Mouse (Mus musculus): ENCODE data around the gene Cpt1c. TPM values are rescaled to one million over a fixed set of nuclear protein-coding genes. Genes with fewer than 3 reads are reported as not detected.

The Cpt1c gene
- polyA plus RNA-seq, 1 experiment from 2014 or later = 22.4 TPM

Small RNAs within 50 kb of the gene (microRNA-seq; reads per million reads assigned to microRNA genes)
- not detected for gene Mir7054 (ENCODE audit: borderline number of aligned reads)

Other genes with a start within 250 kb of the Cpt1c start
- 24.8 and 29.3 TPM in 2 replicates for gene Vrk3, start 226.4 kb downstream of the Cpt1c start, polyA plus RNA-seq (2014; fragmentation: Nextera tagmentation; extraction: Ambion mirVana)
- gene Zfp473, start 223.8 kb downstream of the Cpt1c start, polyA plus RNA-seq (2014; fragmentation: Nextera tagmentation; extraction: Ambion mirVana) = 1.1 and 1.7 TPM in 2 replicates
- 47.0 and 51.1 TPM in 2 replicates for gene Nup62, start 158.8 kb downstream of the Cpt1c start, polyA plus RNA-seq (2014; fragmentation: Nextera tagmentation; extraction: Ambion mirVana)
- 0.78 and 1.4 TPM in 2 replicates for gene Il4i1, start 158.5 kb downstream of the Cpt1c start, polyA plus RNA-seq (2014; fragmentation: Nextera tagmentation; extraction: Ambion mirVana)
- 6.8 and 6.9 TPM in 2 replicates for gene Atf5, start 158.2 kb downstream of the Cpt1c start, polyA plus RNA-seq (2014; fragmentation: Nextera tagmentation; extraction: Ambion mirVana)
- 69.0 and 78.6 TPM in 2 replicates for gene Akt1s1, start 125.9 kb downstream of the Cpt1c start, polyA plus RNA-seq (2014; fragmentation: Nextera tagmentation; extraction: Ambion mirVana)
- 66.9 and 82.7 TPM in 2 replicates for gene Tbc1d17, start 125.8 kb downstream of the Cpt1c start, polyA plus RNA-seq (2014; fragmentation: Nextera tagmentation; extraction: Ambion mirVana)
- 23.4 and 27.7 TPM in 2 replicates for gene Pnkp, start 117.7 kb downstream of the Cpt1c start, polyA plus RNA-seq (2014; fragmentation: Nextera tagmentation; extraction: Ambion mirVana)
- gene Ptov1, start 105.1 kb downstream of the Cpt1c start, polyA plus RNA-seq (2014; fragmentation: Nextera tagmentation; extraction: Ambion mirVana) = 398 and 442 TPM in 2 replicates
- gene Med25, start 82.1 kb downstream of the Cpt1c start, polyA plus RNA-seq (2014; fragmentation: Nextera tagmentation; extraction: Ambion mirVana) = 62.5 and 64.2 TPM in 2 replicates
- gene Fuz, start 78.8 kb downstream of the Cpt1c start, polyA plus RNA-seq (2014; fragmentation: Nextera tagmentation; extraction: Ambion mirVana) = 16.9 and 19.7 TPM in 2 replicates
- 73.5 and 79.8 TPM in 2 replicates for gene Ap2a1, start 45.4 kb downstream of the Cpt1c start, polyA plus RNA-seq (2014; fragmentation: Nextera tagmentation; extraction: Ambion mirVana)
- gene Tsks, start 31.6 kb downstream of the Cpt1c start, polyA plus RNA-seq (2014; fragmentation: Nextera tagmentation; extraction: Ambion mirVana) = 0.30 TPM in 1 of 2 replicates, not detected in the other
- 173 and 178 TPM in 2 replicates for gene Prmt1, start 11.7 kb upstream of the Cpt1c start, polyA plus RNA-seq (2014; fragmentation: Nextera tagmentation; extraction: Ambion mirVana)
- gene Irf3, start 22.8 kb upstream of the Cpt1c start, polyA plus RNA-seq (2014; fragmentation: Nextera tagmentation; extraction: Ambion mirVana) = 77.7 and 84.6 TPM in 2 replicates
- gene Bcl2l12, start 23.9 kb upstream of the Cpt1c start, polyA plus RNA-seq (2014; fragmentation: Nextera tagmentation; extraction: Ambion mirVana) = 43.2 and 48.6 TPM in 2 replicates
- 43.7 and 47.5 TPM in 2 replicates for gene Scaf1, start 41.5 kb upstream of the Cpt1c start, polyA plus RNA-seq (2014; fragmentation: Nextera tagmentation; extraction: Ambion mirVana)
- 50.5 and 52.3 TPM in 2 replicates for gene Rras, start 43.1 kb upstream of the Cpt1c start, polyA plus RNA-seq (2014; fragmentation: Nextera tagmentation; extraction: Ambion mirVana)
- gene Prr12, start 78.0 kb upstream of the Cpt1c start, polyA plus RNA-seq (2014; fragmentation: Nextera tagmentation; extraction: Ambion mirVana) = 12.8 and 13.7 TPM in 2 replicates
- 59.1 and 63.3 TPM in 2 replicates for gene Nosip, start 87.6 kb upstream of the Cpt1c start, polyA plus RNA-seq (2014; fragmentation: Nextera tagmentation; extraction: Ambion mirVana)
- 20.9 and 22.2 TPM in 2 replicates for gene Prrg2, start 87.8 kb upstream of the Cpt1c start, polyA plus RNA-seq (2014; fragmentation: Nextera tagmentation; extraction: Ambion mirVana)
- gene Rcn3, start 117.4 kb upstream of the Cpt1c start, polyA plus RNA-seq (2014; fragmentation: Nextera tagmentation; extraction: Ambion mirVana) = 587 and 592 TPM in 2 replicates
- 120 and 129 TPM in 2 replicates for gene Fcgrt, start 129.0 kb upstream of the Cpt1c start, polyA plus RNA-seq (2014; fragmentation: Nextera tagmentation; extraction: Ambion mirVana)
- gene Rps11, start 149.6 kb upstream of the Cpt1c start, polyA plus RNA-seq (2014; fragmentation: Nextera tagmentation; extraction: Ambion mirVana) = 1,575 and 1,608 TPM in 2 replicates
- gene Rpl13a, start 153.9 kb upstream of the Cpt1c start, polyA plus RNA-seq (2014; fragmentation: Nextera tagmentation; extraction: Ambion mirVana) = 1,594 and 1,619 TPM in 2 replicates
- gene Gm45713, start 161.4 kb upstream of the Cpt1c start, polyA plus RNA-seq (2014; fragmentation: Nextera tagmentation; extraction: Ambion mirVana) = 0.47 and 0.61 TPM in 2 replicates
- gene Flt3l, start 161.6 kb upstream of the Cpt1c start, polyA plus RNA-seq (2014; fragmentation: Nextera tagmentation; extraction: Ambion mirVana) = 2.3 TPM in 2 replicates
- gene Pih1d1, start 179.5 kb upstream of the Cpt1c start, polyA plus RNA-seq (2014; fragmentation: Nextera tagmentation; extraction: Ambion mirVana) = 80.3 and 88.8 TPM in 2 replicates
- 36.8 and 39.4 TPM in 2 replicates for gene Aldh16a1, start 179.7 kb upstream of the Cpt1c start, polyA plus RNA-seq (2014; fragmentation: Nextera tagmentation; extraction: Ambion mirVana)
- gene Slc17a7, start 189.1 kb upstream of the Cpt1c start, polyA plus RNA-seq (2014; fragmentation: Nextera tagmentation; extraction: Ambion mirVana) = 0.87 and 1.3 TPM in 2 replicates
- gene Gfy, start 204.7 kb upstream of the Cpt1c start, polyA plus RNA-seq (2014; fragmentation: Nextera tagmentation; extraction: Ambion mirVana) = 5.8 and 6.1 TPM in 2 replicates
- gene Pth2, start 206.1 kb upstream of the Cpt1c start, polyA plus RNA-seq (2014; fragmentation: Nextera tagmentation; extraction: Ambion mirVana) = not detected in 2 replicates
- gene Ccdc155, start 230.0 kb upstream of the Cpt1c start, polyA plus RNA-seq (2014; fragmentation: Nextera tagmentation; extraction: Ambion mirVana) = 1.5 TPM in 2 replicates
- 6.3 and 8.5 TPM in 2 replicates for gene Dkkl1, start 237.3 kb upstream of the Cpt1c start, polyA plus RNA-seq (2014; fragmentation: Nextera tagmentation; extraction: Ambion mirVana)
- 112 and 142 TPM in 2 replicates for gene Tead2, start 240.9 kb upstream of the Cpt1c start, polyA plus RNA-seq (2014; fragmentation: Nextera tagmentation; extraction: Ambion mirVana)